Mouse (Mus musculus) liver, embryonic 14.5 days (tissue): ENCODE data around the gene Iqschfp.

ENCODE experiments used
- CTCF ChIP-seq: IDR thresholded peaks from 2 replicates; pipeline ENCODE4 v1.5.1; 2016; ENCODE audit warnings: antibody characterized with exemption, low read depth, control low read depth
- EP300 ChIP-seq: IDR thresholded peaks from 2 replicates; pipeline ENCODE4 v1.6.1; 2016; ENCODE audit warnings: antibody characterized with exemption, low read depth

- no peak for TF ChIP-seq CTCF
- no peak for TF ChIP-seq EP300
These were observed 329.4 kb downstream of the Iqschfp start for GRCm38 (mm10) chr3:68221452-68221851.
